Mouse (Mus musculus) liver, postnatal 0 days (tissue): ENCODE measurements at regions not wholly inside any gene's neighbourhood (a gene's known extent, or its start where the extent isn't known, plus 50 kb on each side); places are given as distances from the start of the nearest gene placed in this dataset.

Experiments
- ATAC-seq: fragments of 200-750 bp; cut with Nextera tagmentation; 2 replicates; pipeline ENCODE4 v1.8.0; 2017; ENCODE audit warnings: mild to moderate bottlenecking, moderate library complexity
- DNase-seq: peaks from one replicate; pipeline ENCODE4 v3.0.0-alpha.2; 2016
- H3K27ac ChIP-seq: fragments of 300-500 bp; sonication (generic); 2 replicates; pipeline ENCODE4 v1.5.1; 2014; ENCODE audit warnings: antibody characterized with exemption, moderate library complexity, mild to moderate bottlenecking, low read depth
- H3K27me3 ChIP-seq: fragments of 300-500 bp; sonication (generic); 2 replicates; pipeline ENCODE4 v1.6.1; 2014; ENCODE audit warnings: low read length, control low read depth, mixed read lengths; ENCODE audit not compliant: insufficient read depth
- H3K36me3 ChIP-seq: fragments of 300-500 bp; sonication (generic); replicated peaks from 2 replicates; pipeline ENCODE4 v1.6.1; 2014; ENCODE audit warnings: mild to moderate bottlenecking, control low read depth, low read length, moderate library complexity, mixed read lengths; ENCODE audit not compliant: insufficient read depth
- H3K4me1 ChIP-seq: fragments of 300-500 bp; sonication (generic); 2 replicates; pipeline ENCODE4 v1.6.1; 2014; ENCODE audit warnings: antibody characterized with exemption, mild to moderate bottlenecking, control low read depth; ENCODE audit not compliant: insufficient read depth
- H3K4me2 ChIP-seq: fragments of 300-500 bp; sonication (generic); 2 replicates; pipeline ENCODE4 v1.6.1; 2014; ENCODE audit warnings: low read depth, mild to moderate bottlenecking, low read length, moderate library complexity, mixed read lengths
- H3K4me3 ChIP-seq: fragments of 300-500 bp; sonication (generic); 2 replicates; pipeline ENCODE4 v1.5.1; 2014; ENCODE audit warnings: low read depth, low read length
- H3K9ac ChIP-seq: fragments of 300-500 bp; sonication (generic); replicated peaks from 2 replicates; pipeline ENCODE4 v1.6.1; 2014; ENCODE audit warnings: mild to moderate bottlenecking, moderate library complexity
- H3K9me3 ChIP-seq: fragments of 300-500 bp; sonication (generic); 2 replicates; pipeline ENCODE4 v1.6.1; 2016; ENCODE audit warnings: mild to moderate bottlenecking, control low read depth, low read length, mixed read lengths
- CTCF ChIP-seq: sonication (generic); IDR thresholded peaks from 2 replicates; pipeline ENCODE4 v1.5.1; 2016; ENCODE audit warnings: antibody characterized with exemption, low read depth
- EP300 ChIP-seq: IDR thresholded peaks from 2 replicates; pipeline ENCODE4 v1.6.1; 2016; ENCODE audit warnings: antibody characterized with exemption, low read depth, mild to moderate bottlenecking
- WGBS: fragments of 180-500 bp; shearing (Covaris S2); extraction: QIAGEN DNeasy Blood & Tissue Kit; methylation state at CpG from one replicate; pipeline ENCODE4 v1.1.7; 2014; ENCODE audit not compliant: insufficient replicate concordance; 5-methylcytosine and 5-hydroxymethylcytosine counted together

GRCm38 (mm10) chr4:142900792-142901191, 312.0 kb downstream of the Prdm2 start:
- no peak overlapping the region for H3K27ac ChIP-seq
- H3K27me3 ChIP-seq = no peaks in the 10 kb centered on the region
- no peak overlapping the region for H3K4me3 ChIP-seq
- H3K4me2 ChIP-seq = no peak overlapping the region
- H3K9me3 ChIP-seq = peaks cover 12% of the 10 kb centered on the region; the same call in 1 of the 2 replicates
- no peak for TF ChIP-seq CTCF
- no peak for TF ChIP-seq EP300
- H3K36me3 ChIP-seq = no peaks in the 10 kb centered on the region
- no peak overlapping the region for H3K9ac ChIP-seq
- no peak for DNase-seq
- WGBS = 90% methylated on average over 9 of the region's 9 CpGs
- no peaks in the 10 kb centered on the region for H3K4me1 ChIP-seq
- ATAC-seq = no peak

DNA sequence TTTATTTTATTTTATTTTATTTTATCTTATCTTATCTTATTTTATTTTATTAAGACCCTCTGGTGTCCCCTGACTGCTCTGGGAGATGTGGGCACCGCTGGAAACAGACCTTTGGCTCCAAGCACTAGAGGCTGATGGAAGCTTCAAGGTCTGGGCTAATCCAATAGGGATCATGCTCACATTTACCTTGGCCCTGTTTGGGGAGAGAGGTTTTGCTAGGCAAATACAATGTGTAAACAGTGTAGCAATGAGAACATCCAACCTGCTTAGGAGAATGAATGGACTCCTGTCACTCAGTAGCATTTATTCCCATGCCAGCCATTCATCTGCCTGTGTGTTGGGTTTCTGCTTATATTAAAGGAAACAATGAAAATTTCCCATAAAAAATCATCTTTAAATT, 313.8 kb downstream of the Prdm2 start:
- 48% methylated on average over 1 of the region's 1 CpGs for WGBS
- Histone ChIP-seq H3K9ac (no peak overlapping the region), H3K9me3 (peaks cover 12% of the 10 kb centered on the region; the same call in 1 of the 2 replicates), H3K36me3 (no peaks in the 10 kb centered on the region), H3K27me3 (no peaks in the 10 kb centered on the region), H3K4me3 (no peak overlapping the region), H3K4me1 (no peaks in the 10 kb centered on the region), H3K27ac (no peak overlapping the region), H3K4me2 (no peak overlapping the region)
- DNase-seq (no peak), ATAC-seq (peak; percentile 94)
- TF ChIP-seq EP300 = no peak
- TF ChIP-seq CTCF = no peak

DNA sequence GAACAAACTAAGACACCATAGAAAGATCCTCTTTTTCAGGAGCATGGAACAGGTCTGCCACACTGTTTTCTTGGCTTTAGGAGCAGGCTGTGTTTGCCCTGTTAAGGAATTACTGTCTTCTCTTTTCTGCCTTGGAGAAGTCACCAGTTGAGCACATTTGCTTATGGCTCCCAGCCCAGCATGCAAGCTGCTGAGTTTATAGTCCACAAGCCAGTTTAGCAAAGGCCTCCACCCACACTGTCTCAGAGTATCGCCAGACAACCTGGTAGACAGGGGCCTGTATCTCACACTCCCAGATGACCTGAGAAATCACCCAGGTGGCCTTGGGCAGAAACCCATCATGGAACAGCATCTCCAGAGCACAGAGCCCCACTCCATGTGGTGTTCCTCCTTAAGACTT, 322.1 kb downstream of the Prdm2 start:
- TF ChIP-seq CTCF = no peak
- TF ChIP-seq EP300 = no peak
- H3K36me3 ChIP-seq = no peaks in the 10 kb centered on the region
- H3K4me1 ChIP-seq = no peaks in the 10 kb centered on the region
- H3K9me3 ChIP-seq = peaks cover 3% of the 10 kb centered on the region; the same call in 1 of the 2 replicates
- no peak for DNase-seq
- H3K4me2 ChIP-seq = no peak overlapping the region
- H3K9ac ChIP-seq = no peak overlapping the region
- H3K27ac ChIP-seq = no peak overlapping the region
- no peaks in the 10 kb centered on the region for H3K27me3 ChIP-seq
- H3K4me3 ChIP-seq = no peak overlapping the region
- 82% methylated on average over 1 of the region's 1 CpGs for WGBS
- no peak for ATAC-seq

DNA sequence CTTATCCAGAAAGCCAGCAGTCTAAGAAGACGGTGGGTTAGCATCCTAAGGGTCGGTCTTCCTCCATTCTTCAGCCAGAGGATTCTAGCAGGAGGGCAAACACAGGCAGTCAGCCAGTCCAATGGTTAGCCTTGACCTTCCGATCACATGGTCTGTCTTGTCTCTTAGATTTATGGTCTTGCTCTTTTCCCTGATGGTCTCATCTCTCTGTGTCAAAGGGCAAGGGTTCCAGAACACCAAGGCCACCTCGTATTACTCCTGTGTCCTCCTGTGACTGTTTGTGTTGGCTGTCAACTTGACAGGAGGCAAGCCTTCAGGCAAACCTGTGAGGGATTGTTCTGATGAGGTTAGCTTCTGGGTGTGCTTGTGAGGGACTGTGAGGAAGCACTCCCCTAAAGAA, 323.9 kb downstream of the Prdm2 start:
- no peak for ATAC-seq
- Histone ChIP-seq H3K9me3 (peaks cover 3% of the 10 kb centered on the region; the same call in 1 of the 2 replicates), H3K27me3 (no peaks in the 10 kb centered on the region), H3K27ac (no peak overlapping the region), H3K4me1 (no peaks in the 10 kb centered on the region), H3K4me3 (no peak overlapping the region), H3K4me2 (no peak overlapping the region), H3K36me3 (no peaks in the 10 kb centered on the region), H3K9ac (no peak overlapping the region)
- no peak for TF ChIP-seq CTCF
- no peak for TF ChIP-seq EP300
- 68% methylated on average over 4 of the region's 4 CpGs for WGBS
- DNase-seq = no peak

DNA sequence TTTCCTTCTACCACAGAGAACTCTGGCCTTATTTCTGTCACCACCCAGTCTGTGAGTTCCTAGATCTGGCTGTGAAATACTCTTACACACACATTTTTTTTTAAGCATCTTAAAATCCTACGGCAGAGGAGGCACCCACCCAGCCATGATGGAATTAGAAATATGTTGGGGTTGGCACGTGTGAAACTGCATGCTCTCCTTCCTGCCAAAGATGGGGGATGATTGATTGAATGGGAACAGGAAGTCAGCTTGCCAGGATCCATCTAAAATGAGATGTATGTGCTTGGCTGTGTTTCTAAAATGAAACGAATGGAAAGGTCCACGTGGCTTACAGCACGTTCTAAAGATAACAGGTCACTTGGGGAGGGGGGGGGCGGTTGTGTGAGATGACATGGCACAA, 324.9 kb downstream of the Prdm2 start:
- no peak overlapping the region for H3K4me2 ChIP-seq
- no peak overlapping the region for H3K9ac ChIP-seq
- no peaks in the 10 kb centered on the region for H3K27me3 ChIP-seq
- peaks cover 3% of the 10 kb centered on the region; the same call in 1 of the 2 replicates for H3K9me3 ChIP-seq
- 43% methylated on average over 6 of the region's 6 CpGs for WGBS
- DNase-seq (no peak), ATAC-seq (no peak)
- no peak overlapping the region for H3K4me3 ChIP-seq
- H3K27ac ChIP-seq = no peak overlapping the region
- H3K4me1 ChIP-seq = no peaks in the 10 kb centered on the region
- no peak for TF ChIP-seq EP300
- TF ChIP-seq CTCF = no peak
- H3K36me3 ChIP-seq = no peaks in the 10 kb centered on the region

DNA sequence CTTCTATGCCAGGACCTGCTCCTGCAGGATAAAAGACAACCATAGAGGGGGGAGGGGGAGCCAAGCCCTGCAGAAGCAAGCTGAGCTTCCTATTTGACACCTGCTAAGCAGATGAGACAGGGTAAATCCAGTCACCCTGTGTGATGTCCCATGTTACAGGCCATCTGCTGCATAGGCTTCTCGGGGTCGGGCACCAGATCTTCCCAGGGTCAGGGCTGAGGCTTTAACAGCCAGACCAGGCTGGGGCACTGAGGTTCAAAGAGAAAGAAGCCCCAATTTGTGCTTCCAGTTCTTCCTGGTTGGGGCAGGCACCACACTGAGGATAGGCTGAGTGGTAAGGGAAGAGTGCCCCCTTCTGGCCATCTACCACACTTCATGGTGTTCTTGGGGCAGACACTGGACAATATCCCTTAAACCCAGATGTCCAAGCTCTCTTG, 332.5 kb downstream of the Prdm2 start:
- TF ChIP-seq EP300 (no peak), CTCF (peak; percentile 69)
- peak; percentile 56 for DNase-seq
- ATAC-seq = no peak
- 13% methylated on average over 2 of the region's 2 CpGs for WGBS
- no peaks in the 10 kb centered on the region for H3K4me1 ChIP-seq
- no peaks in the 10 kb centered on the region for H3K27me3 ChIP-seq
- H3K9ac ChIP-seq = no peak overlapping the region
- H3K4me3 ChIP-seq = no peak overlapping the region
- no peak overlapping the region for H3K27ac ChIP-seq
- H3K4me2 ChIP-seq = no peak overlapping the region
- H3K36me3 ChIP-seq = no peaks in the 10 kb centered on the region
- no peaks in the 10 kb centered on the region for H3K9me3 ChIP-seq

- WGBS = 78% methylated on average over 3 of the region's 3 CpGs
- Histone ChIP-seq H3K36me3 (no peaks in the 10 kb centered on the region), H3K27ac (no peak overlapping the region), H3K4me3 (no peak overlapping the region), H3K4me2 (no peak overlapping the region), H3K4me1 (no peaks in the 10 kb centered on the region), H3K27me3 (no peaks in the 10 kb centered on the region), H3K9me3 (no peaks in the 10 kb centered on the region), H3K9ac (no peak overlapping the region)
- TF ChIP-seq CTCF (no peak), EP300 (no peak)
- no peak for ATAC-seq
- no peak for DNase-seq
Observed at GRCm38 (mm10) chr4:142876151-142876550, 336.6 kb downstream of the Prdm2 start.
